Mouse (Mus musculus) embryonic fibroblast, embryonic 13.5 days (primary cell): Measurements from ENCODE around the gene Gsg1l.

ENCODE experiments used
- CTCF ChIP-seq: IDR thresholded peaks from 2 replicates; pipeline ENCODE4 v1.5.1; 2011; ENCODE audit warnings: mild to moderate bottlenecking, control low read depth, low read length, moderate library complexity, borderline replicate concordance; ENCODE audit not compliant: insufficient read depth
- POLR2A ChIP-seq: IDR thresholded peaks from 2 replicates; pipeline ENCODE4 v1.6.1; 2011; ENCODE audit warnings: low read depth, mild to moderate bottlenecking, control low read depth, low read length, moderate library complexity

- no peak for TF ChIP-seq CTCF
- no peak for TF ChIP-seq POLR2A
Measured at GRCm38 (mm10) chr7:125883232-125883631, 199.0 kb downstream of the Gsg1l start.
